Mouse (Mus musculus) thymus, postnatal 14 days (tissue): ENCODE measurements at regions not wholly inside any gene's neighbourhood (a gene's known extent, or its start where the extent isn't known, plus 50 kb on each side); places are given as distances from the start of the nearest gene placed in this dataset.
"Not testable (repeated sequence)": the region's sequence is repeated elsewhere in the genome, so short reads cannot be mapped to it uniquely, and the experiment has no call there.

Experiments used
- DNase-seq: peaks from one replicate; pipeline ENCODE4 v3.0.0; 2021

- DNase-seq = not testable (repeated sequence)
Measured at GRCm38 (mm10) chr5:3141841-3142240, 199.4 kb upstream of the Cdk6 start.

DNA sequence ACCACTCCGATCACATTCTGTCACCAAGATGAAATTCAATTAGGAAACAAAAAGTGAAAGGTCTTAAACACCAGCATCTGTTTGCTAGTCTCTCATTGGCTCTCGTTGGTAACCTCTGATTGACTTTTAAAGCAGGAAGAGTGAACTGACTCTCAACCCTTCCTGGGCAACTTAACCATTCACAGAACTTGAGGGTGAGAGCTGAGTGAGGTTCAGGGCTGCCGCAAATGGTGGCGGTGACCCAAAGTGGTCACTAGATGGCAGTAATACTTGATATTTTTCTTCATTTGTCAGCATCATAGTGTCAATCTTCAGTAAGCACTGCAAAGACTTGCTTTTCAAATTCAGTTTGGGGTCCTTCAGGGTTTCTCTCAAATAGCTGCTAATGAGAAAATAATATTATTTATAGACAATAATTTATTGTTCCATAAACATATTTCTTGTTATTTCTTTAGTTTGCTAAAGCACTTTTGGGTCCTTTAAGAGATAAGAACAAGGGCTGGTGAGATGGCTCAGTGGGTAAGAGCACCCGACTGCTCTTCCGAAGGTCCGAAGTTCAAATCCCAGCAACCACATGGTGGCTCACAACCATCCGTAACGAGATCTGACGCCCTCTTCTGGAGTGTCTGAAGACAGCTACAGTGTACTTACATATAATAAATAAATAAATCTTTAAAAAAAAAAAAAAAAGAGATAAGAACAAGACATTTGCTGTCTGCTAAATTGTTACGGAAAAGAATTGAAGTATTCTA lies 194.6 kb upstream of the Cdk6 start:
- DNase-seq = peak; percentile 5

GRCm38 (mm10) chr5:3149886-3150285 lies 191.4 kb upstream of the Cdk6 start:
- DNase-seq = not testable (repeated sequence)

GRCm38 (mm10) chr5:3150766-3151165 lies 190.5 kb upstream of the Cdk6 start:
- not testable (repeated sequence) for DNase-seq

GRCm38 (mm10) chr5:3151534-3152148 lies 189.6 kb upstream of the Cdk6 start:
- not testable (repeated sequence) for DNase-seq

GRCm38 (mm10) chr5:3152149-3152865 lies 189.0 kb upstream of the Cdk6 start:
- peak; percentile 14 for DNase-seq

DNA sequence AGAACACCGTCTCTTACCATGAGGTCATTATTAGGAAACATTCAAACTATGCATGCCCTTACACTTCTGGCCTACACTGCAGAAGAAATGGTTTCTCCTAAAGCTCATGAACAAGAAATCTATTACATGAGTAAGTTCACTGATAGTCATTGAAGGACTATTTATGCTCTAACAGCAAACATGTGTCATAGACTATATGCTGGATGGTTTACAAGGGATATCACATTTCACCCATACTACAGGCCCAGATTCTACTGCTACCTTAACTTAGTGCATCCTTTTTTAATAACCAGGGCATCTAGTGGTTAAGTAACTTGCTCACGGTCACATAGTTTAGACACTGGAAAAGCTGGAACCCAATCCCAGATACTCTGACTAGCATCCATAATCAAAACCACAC lies 175.8 kb upstream of the Cdk6 start:
- not testable (repeated sequence) for DNase-seq

- DNase-seq = not testable (repeated sequence)
Measured at GRCm38 (mm10) chr5:3166496-3166895, 174.8 kb upstream of the Cdk6 start.

GRCm38 (mm10) chr5:3193592-3193991 lies 147.7 kb upstream of the Cdk6 start:
- peak; percentile 54 for DNase-seq

DNA sequence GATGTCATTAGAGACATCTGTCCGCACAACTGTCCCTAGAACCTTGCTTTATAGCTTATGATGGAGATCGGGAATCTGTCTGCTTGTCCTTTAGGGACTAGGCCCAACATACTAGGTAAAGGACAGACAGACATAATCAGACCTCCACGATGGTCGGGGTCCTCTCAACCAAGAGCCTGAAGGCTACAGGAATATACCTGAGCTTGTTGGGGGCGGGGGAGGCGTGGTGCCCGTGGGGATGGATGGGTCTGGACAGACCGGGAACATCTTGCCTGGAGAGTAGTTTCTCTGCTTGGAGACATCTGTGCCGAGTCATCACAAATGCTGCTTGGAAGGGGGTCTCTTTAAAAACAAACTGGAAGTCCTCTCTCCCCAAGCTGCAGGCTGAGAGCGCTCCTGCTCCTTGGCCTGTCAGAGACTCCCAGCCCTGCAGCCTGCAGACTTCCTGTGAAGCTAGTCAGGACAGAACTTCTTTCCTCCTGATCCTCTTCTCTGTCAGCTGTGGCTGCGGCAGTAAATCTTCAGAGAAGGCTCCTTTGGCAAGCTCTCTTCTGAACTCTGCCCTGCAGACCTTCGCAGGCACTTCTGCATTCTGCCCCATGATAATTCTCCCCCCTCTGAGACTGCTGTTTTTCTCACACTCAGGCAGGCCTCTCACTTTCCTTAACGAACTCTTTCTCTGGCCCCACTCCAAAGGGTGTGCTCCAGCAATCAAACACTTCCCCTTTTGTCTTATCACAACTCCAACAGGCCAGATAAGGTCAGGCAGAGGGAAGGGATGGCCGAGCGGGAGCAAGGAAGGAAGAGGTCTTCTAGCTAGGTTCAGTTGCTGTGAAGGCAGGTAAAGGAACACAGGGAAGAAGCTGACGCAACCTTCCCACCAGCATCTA lies 143.1 kb upstream of the Cdk6 start:
- no peak for DNase-seq

DNA sequence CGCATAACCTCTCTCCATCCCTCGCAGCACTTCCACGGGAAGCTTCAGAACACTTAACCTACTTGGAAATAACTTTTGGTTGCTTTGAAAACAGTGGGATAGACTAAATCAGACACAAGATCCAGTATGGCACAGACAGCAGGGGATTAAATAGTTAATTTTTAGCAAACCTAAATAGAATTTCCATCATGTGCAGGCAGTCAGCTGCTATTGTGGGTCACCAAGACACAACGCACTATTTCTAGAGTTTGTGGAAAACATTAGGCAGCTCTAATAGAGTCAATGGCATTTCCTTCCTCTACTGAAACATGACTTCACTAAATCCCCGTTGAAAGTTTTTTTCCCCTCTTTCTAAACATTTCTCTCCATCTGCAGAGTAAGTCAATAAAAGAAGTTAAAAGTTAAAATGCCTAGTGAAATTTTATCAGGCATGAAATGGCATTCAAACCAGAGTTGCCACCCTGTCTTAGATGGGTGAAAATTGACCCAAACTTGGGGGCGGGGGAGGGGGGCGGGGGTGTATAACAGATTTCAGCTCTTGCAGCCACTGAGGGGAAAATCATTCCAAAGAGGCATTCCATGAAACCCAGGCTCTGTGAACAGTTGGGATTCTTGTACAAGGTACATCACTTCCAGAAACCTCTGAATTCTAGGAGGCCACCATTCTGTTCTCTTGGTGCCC lies 142.3 kb upstream of the Cdk6 start:
- not testable (repeated sequence) for DNase-seq

DNA sequence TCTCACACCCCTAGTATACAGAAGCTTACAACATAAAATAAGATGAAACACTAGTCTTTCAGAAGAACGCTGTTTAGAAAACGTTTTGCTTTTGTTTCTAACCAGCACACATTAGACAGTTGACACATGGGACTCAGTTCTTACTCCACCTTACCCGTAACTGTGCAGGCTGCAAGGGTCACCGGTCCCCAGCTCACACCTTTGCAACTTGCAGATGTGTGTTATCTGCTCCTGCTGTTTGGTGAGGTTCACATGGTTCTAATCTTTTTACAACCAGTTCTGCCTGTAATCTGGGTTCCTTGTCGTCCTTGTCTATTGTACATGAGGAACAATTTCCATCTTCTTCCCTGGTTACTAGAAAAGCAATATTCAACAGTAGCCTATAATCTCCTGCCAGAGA lies 135.1 kb upstream of the Cdk6 start:
- not testable (repeated sequence) for DNase-seq

DNA sequence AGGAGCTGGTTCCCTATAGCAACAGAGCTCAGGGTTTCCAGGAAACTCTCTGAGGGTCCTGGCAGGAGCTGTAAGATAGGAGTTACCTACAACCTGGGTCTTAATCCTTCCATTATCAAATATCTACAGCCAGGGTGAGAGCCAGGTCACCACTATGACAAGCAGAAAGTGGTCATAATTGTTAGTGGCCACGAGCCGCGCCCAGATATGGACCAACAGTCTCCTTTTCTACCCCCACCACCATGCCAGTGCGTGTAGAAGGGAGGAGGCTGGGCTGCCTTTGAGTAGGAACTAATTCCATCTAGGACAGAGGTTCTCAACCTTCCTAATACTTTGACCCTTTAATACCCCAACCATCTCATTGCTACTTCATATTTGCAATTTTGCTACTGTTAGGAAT lies 133.0 kb upstream of the Cdk6 start:
- DNase-seq = not testable (repeated sequence)

- no peak for DNase-seq
Measured at GRCm38 (mm10) chr5:3211284-3211683, 130.0 kb upstream of the Cdk6 start.

DNA sequence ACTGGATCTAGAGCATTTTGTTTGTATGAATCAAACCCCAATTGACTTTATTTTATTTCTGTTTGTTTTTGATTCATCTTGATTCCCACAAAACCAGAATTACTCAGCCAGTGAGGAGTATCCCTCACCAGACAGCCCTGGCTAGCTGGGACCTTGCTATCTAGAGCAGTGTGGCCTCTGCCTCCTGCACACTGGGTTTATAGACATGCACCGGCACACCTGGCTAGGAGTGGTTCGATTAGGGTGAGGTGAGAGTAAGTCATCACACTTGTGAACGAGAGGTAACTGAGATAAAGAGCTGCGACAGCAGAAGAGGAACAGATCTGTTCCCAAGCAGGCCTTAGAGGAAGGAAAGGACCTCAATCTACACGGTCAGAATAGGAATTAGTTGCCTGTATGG lies 125.2 kb upstream of the Cdk6 start:
- DNase-seq = no peak

DNA sequence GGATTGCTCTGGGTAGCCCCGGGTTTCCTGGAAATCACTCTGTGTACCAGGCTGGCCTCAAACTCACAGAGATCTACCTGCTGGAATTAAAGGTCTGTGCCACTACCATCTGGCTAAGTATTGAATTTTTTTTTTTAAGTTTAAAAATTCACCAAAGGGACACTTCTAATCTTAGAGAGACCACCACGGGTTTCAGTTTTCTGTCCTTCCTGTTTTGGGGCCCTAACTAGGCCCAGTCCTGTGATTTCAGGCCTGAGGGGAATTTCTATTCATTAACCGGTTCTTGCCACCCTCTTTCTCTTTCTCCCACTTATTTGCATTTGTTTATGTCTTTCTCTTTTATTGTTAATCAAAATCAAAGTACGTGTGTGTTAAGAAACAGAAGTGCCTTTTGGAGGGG lies 122.1 kb upstream of the Cdk6 start:
- no peak for DNase-seq

DNA sequence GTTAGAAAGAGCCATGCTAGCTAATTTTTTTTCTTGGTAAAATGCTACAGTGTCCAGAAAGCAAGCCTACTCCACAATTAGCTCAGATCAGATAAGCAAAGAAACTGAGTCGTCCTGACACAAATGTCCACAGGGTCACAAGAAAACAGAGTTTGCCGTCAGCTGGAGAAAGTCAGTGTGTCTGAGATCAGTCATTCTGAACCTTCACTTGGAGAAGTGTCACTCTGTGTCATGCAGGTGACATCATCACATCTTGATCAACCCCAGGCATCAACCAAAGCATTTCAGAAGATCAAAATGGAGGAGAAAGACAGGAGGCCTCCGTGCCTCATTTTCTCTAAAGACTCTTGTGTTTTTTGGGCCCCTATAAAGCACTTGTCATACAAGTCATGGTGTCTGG lies 121.5 kb upstream of the Cdk6 start:
- DNase-seq = no peak

DNA sequence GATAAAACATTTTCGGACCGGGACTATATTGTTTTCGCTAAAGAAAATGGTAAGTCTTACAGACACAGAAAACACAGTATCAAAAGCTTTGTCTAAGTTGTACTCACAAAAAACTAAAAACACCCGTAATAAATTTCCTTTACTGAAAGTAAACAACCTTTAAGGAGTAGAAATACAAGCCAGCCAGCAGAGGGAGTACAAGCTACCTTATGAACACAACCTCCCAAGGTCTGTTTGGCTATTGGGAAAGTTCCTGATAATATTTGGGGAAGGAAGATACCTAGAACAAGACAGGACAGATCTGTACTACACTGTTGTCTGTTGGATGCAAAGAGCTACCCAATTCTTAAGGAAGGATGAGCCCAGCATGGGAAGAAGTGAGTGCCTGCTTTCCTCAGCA lies 117.5 kb upstream of the Cdk6 start:
- DNase-seq = peak; percentile 7

- not testable (repeated sequence) for DNase-seq
Measured at GRCm38 (mm10) chr5:3224392-3225054, 116.8 kb upstream of the Cdk6 start.

- DNase-seq = not testable (repeated sequence)
Measured at GRCm38 (mm10) chr5:3225358-3225757, 115.9 kb upstream of the Cdk6 start.

- DNase-seq = not testable (repeated sequence)
Measured at GRCm38 (mm10) chr5:3244067-3244466, 97.2 kb upstream of the Cdk6 start.

- no peak for DNase-seq
Measured at GRCm38 (mm10) chr5:3247333-3247732, 94.0 kb upstream of the Cdk6 start.
